Mouse (Mus musculus) hindbrain, embryonic 10.5 days (tissue): ENCODE data around the gene Phf13. TPM values are rescaled to one million over a fixed set of nuclear protein-coding genes. Genes with fewer than 3 reads are reported as not detected.
A peak's percentile ranks its signal among the peaks of the same experiment; 100 is the strongest.

Experiments used
- DNase-seq: peaks from one replicate; pipeline ENCODE4 v3.0.0-alpha.2; 2017; ENCODE audit warnings: low spot score
- H3K27ac ChIP-seq: fragments of 300-500 bp; sonication (generic); 2 replicates; pipeline ENCODE4 v1.5.1; 2016; ENCODE audit warnings: mild to moderate bottlenecking, moderate library complexity
- H3K27me3 ChIP-seq: fragments of 300-500 bp; sonication (generic); 2 replicates; pipeline ENCODE4 v1.6.1; 2016; ENCODE audit warnings: mild to moderate bottlenecking; ENCODE audit not compliant: poor library complexity, insufficient read depth, severe bottlenecking
- H3K36me3 ChIP-seq: fragments of 300-500 bp; sonication (generic); 2 replicates; pipeline ENCODE4 v1.6.1; 2016; ENCODE audit warnings: mild to moderate bottlenecking, moderate library complexity
- H3K4me1 ChIP-seq: fragments of 300-500 bp; sonication (generic); replicated peaks from 2 replicates; pipeline ENCODE4 v1.6.1; 2016; ENCODE audit warnings: mild to moderate bottlenecking
- H3K4me3 ChIP-seq: fragments of 300-500 bp; sonication (generic); 2 replicates; pipeline ENCODE4 v1.5.1; 2016; ENCODE audit warnings: mild to moderate bottlenecking, moderate library complexity
- H3K9me3 ChIP-seq: fragments of 300-500 bp; sonication (generic); 2 replicates; pipeline ENCODE4 v1.6.1; 2016; ENCODE audit warnings: mild to moderate bottlenecking, moderate library complexity
- WGBS: fragments of 180-500 bp; shearing (Covaris S2); methylation state at CpG from one replicate; pipeline ENCODE4 v1.1.7; 2016; 5-methylcytosine and 5-hydroxymethylcytosine counted together
- polyA plus RNA-seq: library from polyadenylated mRNA; unstranded; fragments of >200 nt; fragmentation: Nextera tagmentation; extraction: Ambion mirVana; gene quantifications from 2 replicates; pipeline ENCODE4 v1.2.1, GENCODE M21; 2016

Gene Phf13
- polyA plus RNA-seq, 1 experiment from 2014 or later: 30.7 TPM

- 0 out of 2 replicates have a peak, but pooled peaks cover 5% of the 10 kb centered on the region for H3K27me3 ChIP-seq
- WGBS: 7% methylated on average over 13 of the region's 13 CpGs
Observed at GRCm38 (mm10) chr4:151996951-151997222, 829 bp upstream of the Phf13 start.

GRCm38 (mm10) chr4:151995371-151996172 lies 486 bp downstream of the Phf13 start:
- peak overlapping the region; percentile 99 for H3K4me3 ChIP-seq
- under 1% methylated on average over 97 of the region's 111 CpGs for WGBS
- H3K4me1 ChIP-seq: peaks cover 37% of the 10 kb centered on the region
- peak overlapping the region; percentile 96 for H3K27ac ChIP-seq
- no peak for DNase-seq
- 0 out of 2 replicates have a peak, but pooled peaks cover 5% of the 10 kb centered on the region for H3K27me3 ChIP-seq
- H3K36me3 ChIP-seq: peaks cover 28% of the 10 kb centered on the region
- H3K9me3 ChIP-seq: no peaks in the 10 kb centered on the region

More at GRCm38 (mm10) chr4:151996951-151997222, 829 bp upstream of the Phf13 start:
- Histone ChIP-seq H3K27ac (peak overlapping the region; percentile 96), H3K4me3 (peak overlapping the region; percentile 99), H3K4me1 (peaks cover 37% of the 10 kb centered on the region), H3K9me3 (no peaks in the 10 kb centered on the region), H3K36me3 (peaks cover 15% of the 10 kb centered on the region)
- no peak for DNase-seq

- H3K4me1 ChIP-seq: peaks cover 40% of the 10 kb centered on the region
- DNase-seq: peak; percentile 61
- peak overlapping the region; percentile 96 for H3K27ac ChIP-seq
- 0 out of 2 replicates have a peak, but pooled peaks cover 5% of the 10 kb centered on the region for H3K27me3 ChIP-seq
- no peaks in the 10 kb centered on the region for H3K9me3 ChIP-seq
- H3K36me3 ChIP-seq: peaks cover 39% of the 10 kb centered on the region
- WGBS: 1% methylated on average over 61 of the region's 61 CpGs
- peak overlapping the region; percentile 99 for H3K4me3 ChIP-seq
Observed at GRCm38 (mm10) chr4:151994228-151995171, 1.6 kb downstream of the Phf13 start.

DNA sequence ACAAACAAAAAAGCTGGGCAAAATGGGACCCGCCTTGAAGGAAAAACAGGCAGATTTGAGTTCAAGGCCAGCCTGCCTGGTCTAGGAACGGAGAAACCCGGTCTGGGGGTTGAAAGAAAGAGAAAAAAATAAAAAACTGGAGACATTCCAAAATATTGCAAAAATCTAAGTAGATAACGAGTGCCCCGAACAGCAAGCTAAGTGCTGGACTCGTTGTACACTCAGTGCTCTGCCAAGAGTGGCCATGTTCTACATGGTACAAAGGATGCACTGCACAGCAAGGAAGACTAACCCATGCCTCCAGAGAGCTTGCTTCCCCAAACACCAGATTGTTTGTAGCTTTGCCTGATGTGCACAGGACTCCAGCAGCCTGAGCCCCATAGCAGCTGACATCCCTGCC lies 3.0 kb downstream of the Phf13 start:
- Histone ChIP-seq H3K9me3 (no peaks in the 10 kb centered on the region), H3K36me3 (peaks cover 39% of the 10 kb centered on the region), H3K27me3 (0 out of 2 replicates have a peak, but pooled peaks cover 5% of the 10 kb centered on the region), H3K4me1 (peaks cover 54% of the 10 kb centered on the region), H3K4me3 (no peak overlapping the region), H3K27ac (no peak overlapping the region)
- 92% methylated on average over 6 of the region's 6 CpGs for WGBS
- no peak for DNase-seq

DNA sequence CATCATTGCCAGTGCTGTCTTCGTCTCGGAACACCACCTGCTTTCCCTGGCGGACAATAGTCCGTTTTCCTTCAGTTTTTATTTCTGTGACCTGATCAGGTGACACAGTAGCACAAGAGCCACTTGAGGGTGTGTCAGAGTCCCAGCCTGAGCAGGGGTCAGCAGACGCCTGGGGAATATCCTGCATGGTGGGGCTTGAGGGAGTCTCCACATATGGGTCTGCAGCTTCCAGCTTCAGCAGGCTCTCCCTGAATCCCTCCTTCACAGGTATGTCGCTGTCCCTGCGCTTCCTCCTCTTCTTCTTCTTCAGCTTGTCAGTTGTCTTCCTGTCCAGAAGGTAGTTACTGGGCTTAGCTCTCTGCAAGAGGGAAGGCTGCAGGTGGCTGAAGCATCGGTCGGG lies 4.0 kb downstream of the Phf13 start:
- WGBS: 94% methylated on average over 9 of the region's 9 CpGs
- H3K4me1 ChIP-seq: peaks cover 56% of the 10 kb centered on the region

DNA sequence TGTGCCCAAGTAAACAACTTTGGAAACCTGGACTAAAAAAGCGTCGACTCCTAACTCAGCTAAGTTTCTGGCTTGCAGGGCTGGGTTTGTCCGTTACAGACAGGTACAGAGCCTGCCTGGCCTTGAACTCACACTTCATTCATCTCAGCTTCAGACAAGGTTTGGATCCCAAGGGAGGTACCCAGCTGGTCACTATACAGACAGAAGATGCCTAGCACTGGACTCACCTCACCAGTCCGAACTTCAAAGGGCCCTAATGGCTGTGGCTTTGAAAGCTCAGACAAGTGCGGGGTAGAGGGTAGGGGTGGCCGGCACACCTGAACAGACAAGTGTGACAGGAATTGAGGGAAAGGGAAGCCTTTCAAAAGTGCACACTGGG lies 7.0 kb downstream of the Phf13 start:
- WGBS: 28% methylated on average over 6 of the region's 6 CpGs
- Histone ChIP-seq H3K27me3 (no peaks in the 10 kb centered on the region), H3K9me3 (no peaks in the 10 kb centered on the region), H3K4me3 (peak overlapping the region; percentile 93), H3K4me1 (peaks cover 62% of the 10 kb centered on the region), H3K27ac (peak overlapping the region; percentile 96; the same call in 1 of the 2 replicates), H3K36me3 (peaks cover 51% of the 10 kb centered on the region)
- no peak for DNase-seq

More for the DNA sequence above, 4.0 kb downstream of the Phf13 start:
- Histone ChIP-seq H3K36me3 (peaks cover 39% of the 10 kb centered on the region), H3K4me3 (no peak overlapping the region), H3K27me3 (no peaks in the 10 kb centered on the region), H3K27ac (no peak overlapping the region), H3K9me3 (no peaks in the 10 kb centered on the region)
- DNase-seq: no peak

GRCm38 (mm10) chr4:151988342-151989109 lies 7.5 kb downstream of the Phf13 start, which contains the start of gene Thap3:
Thap3 (minus strand) TSS chr4:151988997.
- DNase-seq: peak; percentile 83
- Histone ChIP-seq H3K4me1 (peaks cover 62% of the 10 kb centered on the region), H3K36me3 (peaks cover 57% of the 10 kb centered on the region), H3K9me3 (no peaks in the 10 kb centered on the region), H3K27ac (peak within 1 kb of the TSS; percentile 96), H3K27me3 (no peaks in the 10 kb centered on the region), H3K4me3 (peak within 1 kb of the TSS; percentile 93)
- WGBS: 1% methylated on average over 54 of the region's 54 CpGs

DNA sequence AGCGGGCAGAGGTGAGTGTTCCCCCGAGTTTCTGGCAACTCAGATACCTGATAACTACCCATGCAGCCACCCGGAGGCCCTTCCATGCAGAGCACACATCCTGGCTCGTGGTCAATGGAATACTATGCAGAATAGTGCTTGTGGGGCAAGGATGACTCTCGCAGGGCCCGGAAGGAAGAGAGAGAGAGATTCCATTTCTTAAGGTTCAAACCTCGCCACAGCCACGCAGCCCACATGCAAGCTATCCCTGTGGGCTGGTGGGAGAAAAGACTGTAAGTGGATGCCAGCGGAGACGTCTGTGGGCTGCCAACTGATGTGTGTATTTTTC lies 8.1 kb downstream of the Phf13 start:
- Histone ChIP-seq H3K27ac (peak overlapping the region; percentile 96), H3K9me3 (no peaks in the 10 kb centered on the region), H3K4me1 (peaks cover 62% of the 10 kb centered on the region), H3K27me3 (no peaks in the 10 kb centered on the region), H3K4me3 (peak overlapping the region; percentile 93), H3K36me3 (peaks cover 58% of the 10 kb centered on the region)
- no peak for DNase-seq
- 31% methylated on average over 10 of the region's 10 CpGs for WGBS

- Histone ChIP-seq H3K4me1 (peaks cover 64% of the 10 kb centered on the region), H3K4me3 (no peak overlapping the region), H3K36me3 (peaks cover 58% of the 10 kb centered on the region), H3K27me3 (no peaks in the 10 kb centered on the region), H3K27ac (no peak overlapping the region), H3K9me3 (no peaks in the 10 kb centered on the region)
- no peak for DNase-seq
- WGBS: 65% methylated on average over 8 of the region's 8 CpGs
Observed at GRCm38 (mm10) chr4:151986650-151987049, 9.4 kb downstream of the Phf13 start.

DNA sequence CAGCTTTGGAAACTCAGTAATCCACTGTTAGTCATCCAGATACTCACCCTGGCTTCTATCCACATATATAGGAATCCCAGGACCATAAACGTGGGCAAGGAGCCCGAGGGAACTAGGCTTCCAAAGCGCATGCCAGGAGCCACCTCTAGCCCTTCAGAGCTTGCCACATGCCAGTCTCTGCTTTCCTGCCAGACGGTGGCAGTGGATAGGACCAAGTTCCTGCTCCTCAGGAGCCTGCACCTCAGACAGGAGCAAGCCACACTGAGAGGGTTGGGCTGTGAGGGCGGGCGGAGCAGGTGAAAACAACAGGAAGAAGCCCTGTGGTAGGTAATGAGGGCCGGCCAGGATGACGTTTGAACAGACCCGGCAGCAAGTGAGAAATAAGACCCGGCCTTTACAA lies 10.2 kb downstream of the Phf13 start:
- Histone ChIP-seq H3K27ac (peak overlapping the region; percentile 45; the same call in 1 of the 2 replicates), H3K4me3 (peak overlapping the region; percentile 18; the same call in 1 of the 2 replicates), H3K9me3 (no peaks in the 10 kb centered on the region), H3K27me3 (no peaks in the 10 kb centered on the region), H3K4me1 (peaks cover 67% of the 10 kb centered on the region), H3K36me3 (peaks cover 58% of the 10 kb centered on the region)
- DNase-seq: no peak
- whole genome bisulfite sequencing: 41% methylated on average over 10 of the region's 10 CpGs

- 34% methylated on average over 8 of the region's 9 CpGs for WGBS
- H3K4me1 ChIP-seq: peaks cover 56% of the 10 kb centered on the region
- DNase-seq: no peak
- peaks cover 67% of the 10 kb centered on the region for H3K36me3 ChIP-seq
- peak overlapping the region; percentile 50; the same call in 1 of the 2 replicates for H3K27ac ChIP-seq
- no peaks in the 10 kb centered on the region for H3K9me3 ChIP-seq
- H3K27me3 ChIP-seq: no peaks in the 10 kb centered on the region
- no peak overlapping the region for H3K4me3 ChIP-seq
Observed at GRCm38 (mm10) chr4:151983560-151983959, 12.5 kb downstream of the Phf13 start.

DNA sequence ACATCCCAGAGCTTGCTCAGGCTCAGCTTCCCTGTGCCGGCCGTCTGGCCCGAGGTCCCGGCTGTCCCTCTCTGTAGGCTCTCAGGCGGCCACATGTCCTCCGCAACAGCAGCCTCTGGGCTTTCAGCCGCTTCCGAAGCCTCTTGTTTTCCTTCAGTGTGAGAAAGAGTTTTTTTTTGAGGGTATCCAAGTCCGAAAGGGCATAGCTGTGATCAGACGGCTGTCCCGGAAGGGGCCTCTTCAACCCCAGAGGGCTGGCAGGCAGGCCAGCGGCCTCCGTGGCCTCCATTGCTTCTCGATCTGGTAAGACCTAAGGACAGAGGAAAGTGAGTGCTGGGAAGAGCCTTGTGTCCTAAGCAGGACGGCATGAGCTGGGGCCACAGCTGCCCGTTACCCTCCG lies 13.0 kb downstream of the Phf13 start:
- Histone ChIP-seq H3K9me3 (no peaks in the 10 kb centered on the region), H3K27ac (peak overlapping the region; percentile 50), H3K4me3 (no peak overlapping the region), H3K36me3 (peaks cover 71% of the 10 kb centered on the region), H3K27me3 (no peaks in the 10 kb centered on the region), H3K4me1 (peaks cover 51% of the 10 kb centered on the region)
- no peak for DNase-seq
- 58% methylated on average over 17 of the region's 17 CpGs for WGBS
